Mouse (Mus musculus) stomach, embryonic 15.5 days (tissue): ENCODE measurements around the gene Rps6ka5. TPM values are rescaled to one million over a fixed set of nuclear protein-coding genes. Genes with fewer than 3 reads are reported as not detected.

Experiments
- ATAC-seq: fragments of 200-750 bp; cut with Nextera tagmentation; 2 replicates; pipeline ENCODE4 v1.8.0; 2017; ENCODE audit warnings: low read depth, moderate number of reproducible peaks, moderate TSS enrichment; ENCODE audit not compliant: insufficient read depth, low FRiP score
- H3K27ac ChIP-seq: fragments of 300-500 bp; sonication (generic); 2 replicates; pipeline ENCODE4 v1.5.1; 2015; ENCODE audit warnings: mild to moderate bottlenecking, inconsistent platforms
- H3K27me3 ChIP-seq: fragments of 300-500 bp; sonication (generic); replicated peaks from 2 replicates; pipeline ENCODE4 v1.6.1; 2015; ENCODE audit warnings: inconsistent platforms
- H3K36me3 ChIP-seq: fragments of 300-500 bp; sonication (generic); 2 replicates; pipeline ENCODE4 v1.6.1; 2015; ENCODE audit warnings: inconsistent platforms
- H3K4me1 ChIP-seq: fragments of 300-500 bp; sonication (generic); 2 replicates; pipeline ENCODE4 v1.6.1; 2015; ENCODE audit warnings: inconsistent platforms
- H3K4me2 ChIP-seq: fragments of 300-500 bp; sonication (generic); 2 replicates; pipeline ENCODE4 v1.6.1; 2015; ENCODE audit warnings: mild to moderate bottlenecking, inconsistent platforms
- H3K4me3 ChIP-seq: fragments of 300-500 bp; sonication (generic); replicated peaks from 2 replicates; pipeline ENCODE4 v1.5.1; 2015; ENCODE audit warnings: inconsistent platforms
- H3K9ac ChIP-seq: fragments of 300-500 bp; sonication (generic); 2 replicates; pipeline ENCODE4 v1.6.1; 2015; ENCODE audit warnings: inconsistent platforms
- H3K9me3 ChIP-seq: fragments of 300-500 bp; sonication (generic); 2 replicates; pipeline ENCODE4 v1.6.1; 2016; ENCODE audit warnings: inconsistent platforms
- WGBS: fragments of 180-500 bp; shearing (Covaris S2); methylation state at CpG from one replicate; pipeline ENCODE4 v1.1.7; 2015; 5-methylcytosine and 5-hydroxymethylcytosine counted together
- polyA plus RNA-seq: library from polyadenylated mRNA; unstranded; fragments of >200 nt; fragmentation: Nextera tagmentation; extraction: Ambion mirVana; gene quantifications from 2 replicates; pipeline ENCODE4 v1.2.1, GENCODE M21; 2015

The Rps6ka5 gene
- polyA plus RNA-seq, 1 experiment from 2014 or later = 3.6 TPM

DNA sequence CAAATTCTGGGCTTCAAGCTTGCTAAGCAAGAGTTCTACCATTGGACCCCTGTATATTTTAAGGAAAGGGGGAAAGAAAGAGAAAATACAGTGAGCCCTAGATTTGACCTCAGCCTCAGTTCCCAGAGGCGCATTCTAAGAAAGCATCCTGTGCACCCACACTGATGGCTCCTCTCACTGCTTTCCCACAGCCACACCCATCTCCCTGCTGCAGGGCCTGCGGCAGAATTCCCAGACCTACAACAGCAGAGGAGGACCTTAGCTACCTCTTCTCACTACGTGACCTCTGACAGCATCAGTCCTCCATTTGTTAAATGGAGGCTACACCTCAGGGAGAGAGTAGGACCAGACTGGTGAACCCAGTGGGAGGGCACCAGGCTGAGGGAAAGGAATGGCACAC lies 224.2 kb downstream of the Rps6ka5 start:
- Histone ChIP-seq H3K4me3 (no peak overlapping the region), H3K36me3 (0 out of 2 replicates have a peak, but pooled peaks cover 4% of the 10 kb centered on the region), H3K27ac (no peak overlapping the region), H3K4me2 (no peak overlapping the region), H3K27me3 (no peaks in the 10 kb centered on the region), H3K9ac (no peak overlapping the region), H3K9me3 (no peaks in the 10 kb centered on the region), H3K4me1 (0 out of 2 replicates have a peak, but pooled peaks cover 3% of the 10 kb centered on the region)
- WGBS = 78% methylated on average over 3 of the region's 3 CpGs
- ATAC-seq = no peak

DNA sequence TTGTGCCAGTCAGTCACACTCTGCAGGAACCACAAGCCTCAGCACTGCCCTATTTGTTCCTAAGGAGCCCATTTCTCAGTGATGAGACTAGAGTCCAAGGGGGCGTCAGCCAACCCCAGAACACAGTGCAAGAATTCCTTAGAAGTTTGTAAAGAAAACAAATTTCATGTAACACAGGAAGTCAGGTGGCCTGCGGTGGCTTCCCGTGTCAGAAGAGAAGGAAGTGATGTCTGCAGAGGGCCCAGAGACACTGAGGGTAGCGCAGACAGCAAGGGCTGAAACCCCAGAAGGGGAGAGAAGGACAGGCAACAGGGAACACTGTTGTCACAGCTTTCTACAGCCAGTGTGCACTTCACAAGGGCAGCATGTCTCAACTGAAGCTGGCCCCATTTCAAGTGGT lies 225.5 kb downstream of the Rps6ka5 start:
- H3K36me3 ChIP-seq = peaks cover 4% of the 10 kb centered on the region; the same call in 1 of the 2 replicates
- H3K4me2 ChIP-seq = no peak overlapping the region
- H3K9me3 ChIP-seq = no peaks in the 10 kb centered on the region
- H3K27me3 ChIP-seq = no peaks in the 10 kb centered on the region
- WGBS = 80% methylated on average over 4 of the region's 4 CpGs
- no peak overlapping the region for H3K9ac ChIP-seq
- no peak overlapping the region for H3K4me3 ChIP-seq
- H3K27ac ChIP-seq = no peak overlapping the region
- H3K4me1 ChIP-seq = 0 out of 2 replicates have a peak, but pooled peaks cover 3% of the 10 kb centered on the region
- no peak for ATAC-seq

DNA sequence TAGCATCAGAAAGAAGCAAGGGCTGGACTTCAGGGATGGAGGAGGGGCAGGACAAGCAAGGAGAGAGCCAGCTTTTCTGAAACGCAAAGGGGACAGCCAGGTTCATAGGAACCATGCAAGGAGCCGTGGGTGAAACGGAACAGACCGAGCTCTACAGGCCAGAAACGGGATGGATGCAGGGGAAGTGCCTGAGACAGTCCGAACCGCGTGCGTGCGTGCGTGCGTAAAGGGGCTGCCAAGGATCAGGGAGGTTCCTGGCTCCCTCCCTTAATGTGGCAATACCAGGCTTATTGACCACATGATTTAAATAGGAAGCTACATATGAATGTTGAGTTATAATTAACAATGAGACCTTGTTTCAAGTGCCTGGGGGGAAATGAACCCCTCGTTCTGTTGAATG lies 227.3 kb downstream of the Rps6ka5 start:
- H3K27me3 ChIP-seq = no peaks in the 10 kb centered on the region
- no peak overlapping the region for H3K4me2 ChIP-seq
- 84% methylated on average over 13 of the region's 13 CpGs for WGBS
- H3K9ac ChIP-seq = no peak overlapping the region
- H3K36me3 ChIP-seq = peaks cover 10% of the 10 kb centered on the region; the same call in 1 of the 2 replicates
- H3K27ac ChIP-seq = no peak overlapping the region
- no peaks in the 10 kb centered on the region for H3K9me3 ChIP-seq
- H3K4me1 ChIP-seq = 0 out of 2 replicates have a peak, but pooled peaks cover 3% of the 10 kb centered on the region
- no peak overlapping the region for H3K4me3 ChIP-seq
- no peak for ATAC-seq

Other genes starting within 250 kb of the Rps6ka5 start
- 5.4 TPM in 2 replicates for gene Ttc7b, start 206.2 kb downstream of the Rps6ka5 start, polyA plus RNA-seq
- 4.1 and 5.0 TPM in 2 replicates for gene Dglucy, start 52.1 kb upstream of the Rps6ka5 start, polyA plus RNA-seq
- 0.50 and 0.64 TPM in 2 replicates for gene Gpr68, start 181.2 kb upstream of the Rps6ka5 start, polyA plus RNA-seq